Mouse (Mus musculus) small intestine, adult 2 months (tissue): ENCODE data around the gene Irf1.

Experiments
- CTCF ChIP-seq: fragments of 200-500 bp; IDR thresholded peaks from 2 replicates; pipeline ENCODE4 v1.5.1; 2012; ENCODE audit warnings: low read depth, mild to moderate bottlenecking, control low read depth, inconsistent platforms, low read length, moderate library complexity, mixed read lengths; ENCODE audit not compliant: insufficient replicate concordance, insufficient read length; ENCODE audit errors: extremely low read depth
- POLR2A ChIP-seq: fragments of 200-500 bp; IDR thresholded peaks from 2 replicates; pipeline ENCODE4 v1.6.1; 2012; ENCODE audit warnings: low read depth, mild to moderate bottlenecking, control low read depth, inconsistent platforms, low read length, moderate library complexity

GRCm38 (mm10) chr11:53768422-53769184, 1.2 kb upstream of the Irf1 start:
- TF ChIP-seq POLR2A (no peak), CTCF (no peak)
